Mouse (Mus musculus) MEL (cell line): ENCODE results near the gene Txnrd1. TPM values are rescaled to one million over a fixed set of nuclear protein-coding genes. Genes with fewer than 3 reads are reported as not detected.

ENCODE experiments used
- DNase-seq: peaks from one replicate; pipeline ENCODE4 v3.0.0; 2011; ENCODE audit warnings: low read depth, low spot score
- H3K27ac ChIP-seq: 2 replicates; pipeline ENCODE4 v1.5.1; 2012; ENCODE audit warnings: low read depth, mild to moderate bottlenecking, control low read depth, low read length, moderate library complexity; ENCODE audit not compliant: control insufficient read depth
- H3K27me3 ChIP-seq, 2 experiments: fragments of 150-350 bp in 1 of 2; sonication (generic) in 1 of 2; 2 replicates each; pipeline ENCODE4 v1.6.1; 2012; ENCODE audit warnings: low read length in 2 of 2, mild to moderate bottlenecking in 2 of 2, improper control_type of control experiment in 1 of 2, moderate library complexity in 1 of 2; ENCODE audit not compliant: insufficient read depth in 2 of 2, control insufficient read depth in 1 of 2
- H3K36me3 ChIP-seq, 2 experiments: 2 replicates each; pipeline ENCODE4 v1.6.1; 2012 to 2014; ENCODE audit warnings: low read length in 2 of 2, improper control_type of control experiment in 1 of 2, inconsistent platforms in 1 of 2, mild to moderate bottlenecking in 1 of 2; ENCODE audit not compliant: insufficient read depth in 2 of 2, control insufficient read depth in 1 of 2
- H3K4me1 ChIP-seq, 2 experiments: fragments of 150-350 bp in 1 of 2; sonication (generic) in 1 of 2; 2 replicates each; pipeline ENCODE4 v1.6.1; 2012; ENCODE audit warnings: low read length in 2 of 2, improper control_type of control experiment in 1 of 2, mild to moderate bottlenecking in 1 of 2; ENCODE audit not compliant: insufficient read depth in 2 of 2, control insufficient read depth in 1 of 2
- H3K4me3 ChIP-seq, 2 experiments: fragments of 150-350 bp in 1 of 2; sonication (generic) in 1 of 2; 2 replicates each; pipeline ENCODE4 v1.5.1; 2012; ENCODE audit warnings: low read depth in 2 of 2, low read length in 2 of 2, mild to moderate bottlenecking in 2 of 2, moderate library complexity in 2 of 2, control low read depth in 1 of 2, improper control_type of control experiment in 1 of 2; ENCODE audit not compliant: control insufficient read depth in 1 of 2, insufficient read depth in 1 of 2
- H3K79me2 ChIP-seq: 2 replicates; pipeline ENCODE4 v1.6.1; 2012; ENCODE audit warnings: mild to moderate bottlenecking, low read length, moderate library complexity; ENCODE audit not compliant: control insufficient read depth, poor library complexity, insufficient read depth
- H3K9ac ChIP-seq: 2 replicates; pipeline ENCODE4 v1.6.1; 2012; ENCODE audit warnings: low read depth, mild to moderate bottlenecking, control low read depth, low read length, moderate library complexity; ENCODE audit not compliant: control insufficient read depth, poor library complexity, severe bottlenecking
- H3K9me3 ChIP-seq: fragments of 150-350 bp; sonication (generic); replicated peaks from 2 replicates; pipeline ENCODE4 v1.6.1; 2012; ENCODE audit warnings: mild to moderate bottlenecking, low read length, improper control_type of control experiment, moderate library complexity; ENCODE audit not compliant: insufficient read depth
- BHLHE40 ChIP-seq: IDR thresholded peaks from 2 replicates; pipeline ENCODE4 v1.6.1; 2012; ENCODE audit warnings: low read depth, mild to moderate bottlenecking, inconsistent platforms, low read length, improper control_type of control experiment, borderline replicate concordance
- CHD1 ChIP-seq: IDR thresholded peaks from 2 replicates; pipeline ENCODE4 v1.6.1; 2012; ENCODE audit warnings: low read depth, mild to moderate bottlenecking, inconsistent platforms, low read length, improper control_type of control experiment
- CHD2 ChIP-seq: IDR thresholded peaks from 2 replicates; pipeline ENCODE4 v1.6.1; 2011; ENCODE audit warnings: low read length, improper control_type of control experiment
- CTCF ChIP-seq, 3 experiments: IDR thresholded peaks in 2 of 3; conservative IDR thresholded peaks in 1 of 3; 2 replicates each; pipeline ENCODE4 v1.5.1; 2011 to 2012; ENCODE audit warnings: low read length in 3 of 3, low read depth in 2 of 3, mild to moderate bottlenecking in 2 of 3, improper control_type of control experiment in 1 of 3, inconsistent platforms in 1 of 3, mixed read lengths in 1 of 3, moderate library complexity in 1 of 3; ENCODE audit not compliant: control insufficient read depth in 1 of 3, insufficient read depth in 1 of 3, poor library complexity in 1 of 3, severe bottlenecking in 1 of 3
- E2F4 ChIP-seq: IDR thresholded peaks from 2 replicates; pipeline ENCODE4 v1.6.1; 2011; ENCODE audit warnings: low read depth, low read length, improper control_type of control experiment, borderline replicate concordance
- ELF1 ChIP-seq: IDR thresholded peaks from 2 replicates; pipeline ENCODE4 v1.6.1; 2014; ENCODE audit warnings: low read depth, mild to moderate bottlenecking, inconsistent platforms, low read length, improper control_type of control experiment, moderate library complexity
- EP300 ChIP-seq, 2 experiments: IDR thresholded peaks; 2 replicates each; pipeline ENCODE4 v1.6.1; 2011; ENCODE audit warnings: improper control_type of control experiment in 2 of 2, low read length in 2 of 2, low read depth in 1 of 2, mild to moderate bottlenecking in 1 of 2
- ETS1 ChIP-seq: IDR thresholded peaks from 2 replicates; pipeline ENCODE4 v1.6.1; 2012; ENCODE audit warnings: low read depth, mild to moderate bottlenecking, inconsistent platforms, low read length, improper control_type of control experiment, moderate library complexity
- GATA1 ChIP-seq: IDR thresholded peaks from 2 replicates; pipeline ENCODE4 v1.6.1; 2011; ENCODE audit warnings: low read depth, low read length, improper control_type of control experiment
- HCFC1 ChIP-seq: IDR thresholded peaks from 2 replicates; pipeline ENCODE4 v1.6.1; 2012; ENCODE audit warnings: low read depth, mild to moderate bottlenecking, inconsistent platforms, low read length, improper control_type of control experiment, moderate library complexity
- JUND ChIP-seq: IDR thresholded peaks from 2 replicates; pipeline ENCODE4 v1.6.1; 2011; ENCODE audit warnings: low read depth, mild to moderate bottlenecking, improper control_type of control experiment, low read length
- KAT2A ChIP-seq: conservative IDR thresholded peaks from 2 replicates; pipeline ENCODE4 v1.6.1; 2012; ENCODE audit warnings: low read depth, low read length, improper control_type of control experiment, inconsistent platforms
- MAFK ChIP-seq: IDR thresholded peaks from 2 replicates; pipeline ENCODE4 v1.6.1; 2011; ENCODE audit warnings: low read depth, mild to moderate bottlenecking, low read length, improper control_type of control experiment, borderline replicate concordance
- MAX ChIP-seq: IDR thresholded peaks from 2 replicates; pipeline ENCODE4 v1.6.1; 2011; ENCODE audit warnings: low read length, improper control_type of control experiment
- MXI1 ChIP-seq: IDR thresholded peaks from 2 replicates; pipeline ENCODE4 v1.6.1; 2011; ENCODE audit warnings: mild to moderate bottlenecking, low read depth, low read length, improper control_type of control experiment
- MYC ChIP-seq: IDR thresholded peaks from 2 replicates; pipeline ENCODE4 v1.6.1; 2011; ENCODE audit warnings: low read depth, mild to moderate bottlenecking, low read length, improper control_type of control experiment, moderate library complexity
- NELFE ChIP-seq: IDR thresholded peaks from 2 replicates; pipeline ENCODE4 v1.6.1; 2011; ENCODE audit warnings: low read depth, low read length, improper control_type of control experiment
- NRF1 ChIP-seq: IDR thresholded peaks from 2 replicates; pipeline ENCODE4 v1.6.1; 2014; ENCODE audit warnings: low read depth, mild to moderate bottlenecking, inconsistent platforms, low read length, improper control_type of control experiment, moderate library complexity; ENCODE audit not compliant: poor library complexity, insufficient read depth, severe bottlenecking
- POLR2A ChIP-seq, 2 experiments: IDR thresholded peaks; 2 replicates each; pipeline ENCODE4 v1.6.1; 2011 to 2012; ENCODE audit warnings: low read length in 2 of 2, mild to moderate bottlenecking in 2 of 2, control low read depth in 1 of 2, improper control_type of control experiment in 1 of 2, low read depth in 1 of 2, moderate library complexity in 1 of 2; ENCODE audit not compliant: control insufficient read depth in 1 of 2, insufficient read depth in 1 of 2, poor library complexity in 1 of 2
- POLR2AphosphoS5 ChIP-seq: IDR thresholded peaks from 2 replicates; pipeline ENCODE4 v1.6.1; 2012; ENCODE audit warnings: low read depth, borderline replicate concordance, mild to moderate bottlenecking, inconsistent platforms, low read length, moderate library complexity, mixed read lengths
- RAD21 ChIP-seq: IDR thresholded peaks from 2 replicates; pipeline ENCODE4 v1.6.1; 2011; ENCODE audit warnings: mild to moderate bottlenecking, low read depth, low read length, improper control_type of control experiment
- RCOR1 ChIP-seq: IDR thresholded peaks from 2 replicates; pipeline ENCODE4 v1.6.1; 2012; ENCODE audit warnings: low read depth, mild to moderate bottlenecking, inconsistent platforms, low read length, improper control_type of control experiment
- SIN3A ChIP-seq: IDR thresholded peaks from 2 replicates; pipeline ENCODE4 v1.6.1; 2012; ENCODE audit warnings: low read length, improper control_type of control experiment, inconsistent platforms
- SMC3 ChIP-seq: IDR thresholded peaks from 2 replicates; pipeline ENCODE4 v1.6.1; 2011; ENCODE audit warnings: low read depth, low read length, improper control_type of control experiment
- TAL1 ChIP-seq: IDR thresholded peaks from 2 replicates; pipeline ENCODE4 v1.6.1; 2012; ENCODE audit warnings: mild to moderate bottlenecking, inconsistent platforms, low read length, moderate library complexity, mixed read lengths
- TBP ChIP-seq: IDR thresholded peaks from 2 replicates; pipeline ENCODE4 v1.8.0; 2011; ENCODE audit warnings: low read depth, low read length, improper control_type of control experiment
- TCF12 ChIP-seq: IDR thresholded peaks from 2 replicates; pipeline ENCODE4 v1.6.1; 2014; ENCODE audit warnings: low read depth, mild to moderate bottlenecking, inconsistent platforms, low read length, improper control_type of control experiment, moderate library complexity
- UBTF ChIP-seq: IDR thresholded peaks from 2 replicates; pipeline ENCODE4 v1.6.1; 2012; ENCODE audit warnings: low read depth, mild to moderate bottlenecking, inconsistent platforms, low read length, improper control_type of control experiment, moderate library complexity, borderline replicate concordance; ENCODE audit not compliant: insufficient read depth
- USF1 ChIP-seq: IDR thresholded peaks from 2 replicates; pipeline ENCODE4 v1.6.1; 2014; ENCODE audit warnings: low read depth, mild to moderate bottlenecking, inconsistent platforms, low read length, improper control_type of control experiment, moderate library complexity
- USF2 ChIP-seq, 2 experiments: IDR thresholded peaks; 2 replicates each; pipeline ENCODE4 v1.6.1; 2011 to 2012; ENCODE audit warnings: improper control_type of control experiment in 2 of 2, low read length in 2 of 2, borderline replicate concordance in 1 of 2, inconsistent platforms in 1 of 2, low read depth in 1 of 2, mild to moderate bottlenecking in 1 of 2; ENCODE audit not compliant: insufficient read depth in 1 of 2
- ZKSCAN1 ChIP-seq: IDR thresholded peaks from 2 replicates; pipeline ENCODE4 v1.6.1; 2012; ENCODE audit warnings: low read depth, mild to moderate bottlenecking, inconsistent platforms, low read length, improper control_type of control experiment, moderate library complexity
- ZNF384 ChIP-seq: IDR thresholded peaks from 2 replicates; pipeline ENCODE4 v1.6.1; 2012; ENCODE audit warnings: low read depth, mild to moderate bottlenecking, inconsistent platforms, low read length, improper control_type of control experiment
- polyA plus RNA-seq, 2 experiments: library from polyadenylated mRNA; stranded (reverse) in 1 of 2; unstranded in 1 of 2; fragments of >175 nt in 1 of 2; fragments of >200 nt in 1 of 2; gene quantifications; 2 replicates each; pipeline versions ENCODE4 v1.2.1 to v1.2.4; 2012; ENCODE audit warnings: low replicate concordance in 2 of 2, low read depth in 1 of 2; ENCODE audit not compliant: insufficient read length in 2 of 2, insufficient read depth in 1 of 2, missing spikeins in 1 of 2
- total RNA-seq: library from RNA; depleted of rRNA; stranded (reverse); fragments of 300-350 nt; gene quantifications from 2 replicates; pipeline ENCODE4 v1.2.3, GENCODE M21; 2012

Gene Txnrd1
- total and polyA plus RNA-seq, 3 experiments = 91.6 to 127 TPM; not detected in 1

GRCm38 (mm10) chr10:82893872-82894650 lies 60.3 kb downstream of the Txnrd1 start:
- peaks cover 0 to 11% of the 10 kb centered on the region in 2 experiments; a peak in 2 of 4 replicates for H3K4me1 ChIP-seq
- H3K4me3 ChIP-seq = no peak overlapping the region
- peaks cover 18 to 21% of the 10 kb centered on the region in 2 experiments for H3K36me3 ChIP-seq
- no peaks in the 10 kb centered on the region for H3K79me2 ChIP-seq
- no peak for TF ChIP-seq MAX
- no peak for TF ChIP-seq USF2 (IDR thresholded peaks at IDR 0.05; ENCODE audit: borderline replicate concordance in 1 of 2, insufficient read depth in 1 of 2, low read depth in 1 of 2, low read length in 2 of 2)
- TF ChIP-seq MAFK = no peak
- no peak for TF ChIP-seq CHD2
- TF ChIP-seq ETS1 = peak; percentile 67
- TF ChIP-seq SIN3A = peak; percentile 28; the same call in 1 of the 2 replicates
- TF ChIP-seq MYC = no peak
- no peak for TF ChIP-seq MXI1
- peak; percentile 98 for TF ChIP-seq RCOR1
- TF ChIP-seq ZKSCAN1 = no peak
- TF ChIP-seq CHD1 = no peak
- TF ChIP-seq TAL1 = peak; percentile 90
- no peak for TF ChIP-seq E2F4
- no peak for TF ChIP-seq NRF1
- peak; percentile 97 for TF ChIP-seq ZNF384
- no peak for TF ChIP-seq USF1
- TF ChIP-seq JUND = no peak
- TF ChIP-seq ELF1 = no peak
- TF ChIP-seq POLR2AphosphoS5 = no peak
- no peak for TF ChIP-seq UBTF
- TF ChIP-seq CTCF (IDR thresholded peaks at IDR 0.05 in 2 of 3, conservative IDR thresholded peaks at IDR 0.05 in 1 of 3; ENCODE audit: control insufficient read depth in 1 of 3, insufficient read depth in 1 of 3, low read depth in 2 of 3, low read length in 3 of 3, poor library complexity in 1 of 3, severe bottlenecking in 1 of 3) = no peak
- TF ChIP-seq HCFC1 = no peak
- TF ChIP-seq POLR2A (IDR thresholded peaks at IDR 0.05; ENCODE audit: control insufficient read depth in 1 of 2, insufficient read depth in 1 of 2, low read depth in 1 of 2, low read length in 2 of 2, poor library complexity in 1 of 2) = no peak
- TF ChIP-seq RAD21 = no peak
- TF ChIP-seq KAT2A = no peak
- no peak for TF ChIP-seq NELFE
- TF ChIP-seq TCF12 = peak; percentile 95
- no peak for TF ChIP-seq BHLHE40
- TF ChIP-seq GATA1 = peak; percentile 92
- TF ChIP-seq TBP = no peak
- TF ChIP-seq SMC3 = no peak
- peak; percentile 86 to 90 for TF ChIP-seq EP300 (IDR thresholded peaks at IDR 0.05; ENCODE audit: low read depth in 1 of 2, low read length in 2 of 2)
- TF ChIP-seq, all 39 proteins: peak for 8
- H3K9ac ChIP-seq = no peak overlapping the region
- peak; percentile 78 for DNase-seq
- H3K27ac ChIP-seq = peak overlapping the region; percentile 26; the same call in 1 of the 2 replicates
- H3K27me3 ChIP-seq = no peaks in the 10 kb centered on the region
- H3K9me3 ChIP-seq = no peaks in the 10 kb centered on the region
